Mouse (Mus musculus) intestine, postnatal 0 days (tissue): ENCODE results near the gene Cd164. TPM values are rescaled to one million over a fixed set of nuclear protein-coding genes. Genes with fewer than 3 reads are reported as not detected.

Experiments
- ATAC-seq: fragments of 200-750 bp; cut with Nextera tagmentation; 2 replicates; pipeline ENCODE4 v1.8.0; 2017; ENCODE audit warnings: mild to moderate bottlenecking, moderate TSS enrichment, moderate library complexity
- H3K27ac ChIP-seq: fragments of 300-500 bp; sonication (generic); 2 replicates; pipeline ENCODE4 v1.5.1; 2014; ENCODE audit warnings: mild to moderate bottlenecking, low read depth, low read length, moderate library complexity
- H3K27me3 ChIP-seq: fragments of 300-500 bp; sonication (generic); replicated peaks from 2 replicates; pipeline ENCODE4 v1.6.1; 2014; ENCODE audit warnings: low read length, mixed read lengths; ENCODE audit not compliant: control insufficient read depth, insufficient read depth
- H3K36me3 ChIP-seq: fragments of 300-500 bp; sonication (generic); 2 replicates; pipeline ENCODE4 v1.6.1; 2014; ENCODE audit warnings: mild to moderate bottlenecking, moderate library complexity; ENCODE audit not compliant: control insufficient read depth, insufficient read depth
- H3K4me1 ChIP-seq: fragments of 300-500 bp; sonication (generic); replicated peaks from 2 replicates; pipeline ENCODE4 v1.6.1; 2014; ENCODE audit warnings: antibody characterized with exemption, low read length, mixed read lengths; ENCODE audit not compliant: control insufficient read depth, insufficient read depth
- H3K4me2 ChIP-seq: fragments of 300-500 bp; sonication (generic); replicated peaks from 2 replicates; pipeline ENCODE4 v1.6.1; 2014; ENCODE audit warnings: low read depth, mild to moderate bottlenecking, moderate library complexity
- H3K4me3 ChIP-seq: fragments of 300-500 bp; sonication (generic); 2 replicates; pipeline ENCODE4 v1.5.1; 2014; ENCODE audit warnings: low read depth, low read length
- H3K9ac ChIP-seq: fragments of 300-500 bp; sonication (generic); 2 replicates; pipeline ENCODE4 v1.6.1; 2014; ENCODE audit warnings: mild to moderate bottlenecking, low read depth, low read length
- H3K9me3 ChIP-seq: fragments of 300-500 bp; sonication (generic); 2 replicates; pipeline ENCODE4 v1.6.1; 2016; ENCODE audit warnings: mixed run types; ENCODE audit not compliant: control insufficient read depth
- CTCF ChIP-seq: sonication (generic); IDR thresholded peaks from 2 replicates; pipeline ENCODE4 v1.5.1; 2016; ENCODE audit warnings: low read depth, mild to moderate bottlenecking, control low read depth, antibody characterized with exemption, moderate library complexity
- WGBS: fragments of 180-500 bp; shearing (Covaris S2); extraction: QIAGEN DNeasy Blood & Tissue Kit; methylation state at CpG from one replicate; pipeline ENCODE4 v1.1.7; 2014; 5-methylcytosine and 5-hydroxymethylcytosine counted together
- polyA plus RNA-seq: library from polyadenylated mRNA; unstranded; fragments of >200 nt; fragmentation: Nextera tagmentation; extraction: Ambion mirVana; gene quantifications from 2 replicates; pipeline ENCODE4 v1.2.1, GENCODE M21; 2015

Cd164 gene
- polyA plus RNA-seq, 1 experiment from 2014 or later: 181 TPM

GRCm38 (mm10) chr10:41543439-41543838 is 24.2 kb downstream of the Cd164 start:
- Histone ChIP-seq H3K4me3 (no peak overlapping the region), H3K9me3 (no peaks in the 10 kb centered on the region), H3K4me2 (no peak overlapping the region), H3K4me1 (peaks cover 10% of the 10 kb centered on the region; the same call in 1 of the 2 replicates), H3K27ac (no peak overlapping the region), H3K9ac (no peak overlapping the region), H3K36me3 (no peaks in the 10 kb centered on the region; the same call in 1 of the 2 replicates), H3K27me3 (no peaks in the 10 kb centered on the region)
- 82% methylated on average over 4 of the region's 4 CpGs for WGBS
- no peak for ATAC-seq
- TF ChIP-seq CTCF: no peak

DNA sequence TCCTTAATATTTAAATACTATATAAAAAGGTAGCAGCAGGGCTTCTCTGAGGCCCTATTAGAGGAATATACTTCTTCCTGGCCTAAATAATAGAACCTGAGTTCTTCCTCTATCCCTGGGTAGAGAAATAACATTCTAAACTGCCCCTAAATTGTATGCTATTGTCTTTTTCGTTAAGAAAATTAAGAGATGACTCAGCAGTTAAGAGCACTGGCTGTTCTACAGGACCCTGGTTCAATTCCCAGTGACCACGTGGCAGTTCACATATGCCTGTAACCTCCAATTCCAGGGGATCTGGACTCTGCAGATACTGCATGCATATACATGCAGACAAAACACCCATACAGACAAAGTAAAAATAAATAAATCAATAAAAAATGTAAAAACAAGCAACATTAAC is 24.6 kb downstream of the Cd164 start:
- Histone ChIP-seq H3K27me3 (no peaks in the 10 kb centered on the region), H3K36me3 (no peaks in the 10 kb centered on the region; the same call in 1 of the 2 replicates), H3K4me2 (no peak overlapping the region), H3K4me3 (no peak overlapping the region), H3K4me1 (peaks cover 10% of the 10 kb centered on the region; the same call in 1 of the 2 replicates), H3K9ac (no peak overlapping the region), H3K9me3 (no peaks in the 10 kb centered on the region), H3K27ac (no peak overlapping the region)
- no peak for ATAC-seq
- 69% methylated on average over 2 of the region's 2 CpGs for WGBS
- TF ChIP-seq CTCF: no peak

GRCm38 (mm10) chr10:41544481-41545190 is 25.4 kb downstream of the Cd164 start:
- WGBS: 8% methylated on average over 7 of the region's 7 CpGs
- ATAC-seq: peak; percentile 52

DNA sequence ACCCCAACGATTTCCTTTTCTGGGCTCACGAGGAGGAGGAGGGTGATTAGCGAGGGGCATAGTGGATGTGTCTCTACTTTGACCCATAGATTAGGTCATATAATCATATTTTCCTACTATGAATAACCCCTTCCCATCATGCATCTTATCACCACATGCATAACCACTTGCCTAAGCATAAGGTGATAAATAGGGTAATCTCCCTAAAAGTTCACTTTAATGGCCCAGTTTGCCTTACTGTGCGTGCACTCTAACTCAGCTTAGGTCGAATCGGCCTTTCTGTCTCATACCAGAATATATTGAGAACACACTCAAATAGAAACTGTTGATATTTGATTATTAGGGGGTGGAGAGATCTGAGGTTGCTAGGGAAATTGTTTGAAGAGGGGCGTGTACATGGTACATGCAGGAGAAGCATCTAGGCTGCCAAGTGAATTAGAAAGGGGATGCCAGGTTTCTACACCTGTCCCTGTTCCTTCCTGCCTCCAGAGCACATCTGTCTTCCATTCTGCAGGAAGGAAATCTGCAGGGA is 26.1 kb downstream of the Cd164 start:
- Histone ChIP-seq H3K4me1 (peaks cover 10% of the 10 kb centered on the region; the same call in 1 of the 2 replicates), H3K9me3 (no peaks in the 10 kb centered on the region), H3K4me3 (no peak overlapping the region), H3K36me3 (no peaks in the 10 kb centered on the region; the same call in 1 of the 2 replicates), H3K9ac (no peak overlapping the region), H3K27ac (no peak overlapping the region), H3K27me3 (no peaks in the 10 kb centered on the region), H3K4me2 (peak overlapping the region; percentile 40)
- 37% methylated on average over 7 of the region's 7 CpGs for WGBS
- ATAC-seq: peak; percentile 42
- no peak for TF ChIP-seq CTCF

More at GRCm38 (mm10) chr10:41544481-41545190, 25.4 kb downstream of the Cd164 start:
- Histone ChIP-seq H3K4me3 (no peak overlapping the region), H3K36me3 (no peaks in the 10 kb centered on the region; the same call in 1 of the 2 replicates), H3K9ac (no peak overlapping the region), H3K27ac (no peak overlapping the region), H3K4me2 (peak overlapping the region; percentile 40), H3K9me3 (no peaks in the 10 kb centered on the region), H3K4me1 (peaks cover 10% of the 10 kb centered on the region; the same call in 1 of the 2 replicates), H3K27me3 (no peaks in the 10 kb centered on the region)
- no peak for TF ChIP-seq CTCF

GRCm38 (mm10) chr10:41546396-41547165 is 27.4 kb downstream of the Cd164 start:
- no peak for TF ChIP-seq CTCF
- Histone ChIP-seq H3K36me3 (no peaks in the 10 kb centered on the region), H3K4me1 (peaks cover 10% of the 10 kb centered on the region; the same call in 1 of the 2 replicates), H3K27me3 (no peaks in the 10 kb centered on the region), H3K4me2 (no peak overlapping the region), H3K9me3 (no peaks in the 10 kb centered on the region), H3K9ac (no peak overlapping the region), H3K4me3 (no peak overlapping the region), H3K27ac (no peak overlapping the region)
- WGBS: 51% methylated on average over 13 of the region's 13 CpGs
- ATAC-seq: no peak

GRCm38 (mm10) chr10:41550711-41551110 is 31.5 kb downstream of the Cd164 start:
- Histone ChIP-seq H3K36me3 (no peaks in the 10 kb centered on the region), H3K27me3 (no peaks in the 10 kb centered on the region), H3K27ac (no peak overlapping the region), H3K9me3 (no peaks in the 10 kb centered on the region), H3K4me3 (no peak overlapping the region), H3K9ac (no peak overlapping the region), H3K4me1 (peaks cover 12% of the 10 kb centered on the region; the same call in 1 of the 2 replicates), H3K4me2 (no peak overlapping the region)
- no peak for TF ChIP-seq CTCF
- 75% methylated on average over 7 of the region's 7 CpGs for WGBS
- ATAC-seq: no peak
